Mouse (Mus musculus) left cerebral cortex, adult 9 months (tissue): ENCODE measurements around the gene Gpnmb.

Source experiments
- DNase-seq, 2 experiments: peaks; one replicate each; pipeline ENCODE4 v3.0.0; 2022; ENCODE audit warnings: low spot score in 2 of 2

The Gpnmb gene

GRCm38 (mm10) chr6:49031230-49031629, 5.1 kb upstream of the Gpnmb start:
- no peak for DNase-seq

- no peak for DNase-seq
Measured at GRCm38 (mm10) chr6:49032783-49033182, 3.6 kb upstream of the Gpnmb start.

DNA sequence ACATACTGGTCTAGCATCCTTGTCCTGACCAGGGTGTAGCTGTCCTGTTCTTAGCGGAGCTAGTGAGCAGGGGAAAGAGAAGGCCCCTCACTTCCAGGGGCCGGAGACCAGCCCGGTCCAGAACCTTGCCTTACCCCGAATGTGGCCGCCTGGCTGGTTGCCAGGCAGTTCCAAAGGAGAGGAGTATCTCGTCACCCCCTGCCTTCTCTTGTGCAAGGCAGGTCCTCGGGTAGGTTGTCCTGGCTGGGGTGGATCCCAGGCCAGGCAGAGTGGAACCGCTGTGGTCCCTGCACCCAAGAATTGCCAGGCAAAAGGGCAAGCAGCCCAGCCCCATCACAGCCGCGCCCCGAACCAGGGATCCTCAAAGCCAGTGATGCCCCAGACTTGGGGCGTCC, 919 bp downstream of the Gpnmb start:
- no peak for DNase-seq

- DNase-seq: peak in 1 of 2 experiments; percentile 71
Measured at GRCm38 (mm10) chr6:49039470-49040180, 3.3 kb downstream of the Gpnmb start.

DNA sequence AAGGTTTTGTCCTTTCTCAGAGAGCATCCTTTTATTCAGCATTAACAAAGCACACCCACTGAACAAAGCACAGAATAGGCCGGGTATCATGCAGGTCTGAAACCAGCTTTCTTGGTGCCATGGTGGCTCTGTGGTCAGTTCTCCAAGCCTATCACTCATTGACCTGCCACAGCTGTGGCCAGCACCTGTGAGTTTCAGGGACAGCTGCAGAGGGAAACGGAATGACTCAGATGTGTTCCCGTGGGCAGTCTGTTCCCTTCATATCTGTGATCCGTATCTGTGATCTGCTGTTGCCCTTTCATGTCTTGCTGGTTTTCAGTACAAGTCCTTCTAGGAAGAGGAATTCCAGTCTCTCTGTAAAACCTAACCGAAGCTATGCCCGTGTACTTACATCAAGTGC, 10.2 kb downstream of the Gpnmb start:
- no peak for DNase-seq

DNA sequence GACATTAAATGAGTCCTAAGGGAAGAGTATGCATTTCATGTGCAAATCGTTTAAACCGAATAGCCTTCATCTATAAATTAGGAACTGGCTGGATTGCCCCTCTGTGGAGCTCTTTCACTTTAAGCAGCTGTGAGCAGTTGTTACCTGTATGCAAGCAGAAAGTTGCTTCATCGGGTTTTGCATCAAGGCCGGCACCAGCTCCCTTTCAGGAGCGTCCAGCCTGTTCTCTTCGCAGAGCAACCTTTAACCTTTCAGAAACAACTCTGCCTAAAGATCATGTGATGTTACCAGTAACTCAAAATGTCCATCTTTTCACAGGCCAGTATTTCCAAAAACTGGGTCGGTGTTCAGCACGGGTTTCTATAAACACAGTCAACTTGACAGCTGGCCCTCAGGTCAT, 10.6 kb downstream of the Gpnmb start:
- no peak for DNase-seq

DNA sequence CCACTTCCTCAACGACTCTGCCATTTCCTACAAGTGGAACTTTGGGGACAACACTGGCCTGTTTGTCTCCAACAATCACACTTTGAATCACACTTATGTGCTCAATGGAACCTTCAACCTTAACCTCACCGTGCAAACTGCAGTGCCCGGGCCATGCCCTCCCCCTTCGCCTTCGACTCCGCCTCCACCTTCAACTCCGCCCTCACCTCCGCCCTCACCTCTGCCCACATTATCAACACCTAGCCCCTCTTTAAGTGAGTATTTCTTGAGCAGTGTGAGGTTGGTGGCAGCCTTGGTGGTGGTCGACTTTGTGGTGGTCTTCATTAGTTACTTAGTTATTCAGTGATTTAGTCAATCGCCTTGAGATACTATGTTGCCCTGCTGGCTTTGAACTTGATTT, 11.5 kb downstream of the Gpnmb start:
- DNase-seq: no peak

- no peak for DNase-seq
Measured at GRCm38 (mm10) chr6:49048395-49048794, 12.0 kb downstream of the Gpnmb start.

DNA sequence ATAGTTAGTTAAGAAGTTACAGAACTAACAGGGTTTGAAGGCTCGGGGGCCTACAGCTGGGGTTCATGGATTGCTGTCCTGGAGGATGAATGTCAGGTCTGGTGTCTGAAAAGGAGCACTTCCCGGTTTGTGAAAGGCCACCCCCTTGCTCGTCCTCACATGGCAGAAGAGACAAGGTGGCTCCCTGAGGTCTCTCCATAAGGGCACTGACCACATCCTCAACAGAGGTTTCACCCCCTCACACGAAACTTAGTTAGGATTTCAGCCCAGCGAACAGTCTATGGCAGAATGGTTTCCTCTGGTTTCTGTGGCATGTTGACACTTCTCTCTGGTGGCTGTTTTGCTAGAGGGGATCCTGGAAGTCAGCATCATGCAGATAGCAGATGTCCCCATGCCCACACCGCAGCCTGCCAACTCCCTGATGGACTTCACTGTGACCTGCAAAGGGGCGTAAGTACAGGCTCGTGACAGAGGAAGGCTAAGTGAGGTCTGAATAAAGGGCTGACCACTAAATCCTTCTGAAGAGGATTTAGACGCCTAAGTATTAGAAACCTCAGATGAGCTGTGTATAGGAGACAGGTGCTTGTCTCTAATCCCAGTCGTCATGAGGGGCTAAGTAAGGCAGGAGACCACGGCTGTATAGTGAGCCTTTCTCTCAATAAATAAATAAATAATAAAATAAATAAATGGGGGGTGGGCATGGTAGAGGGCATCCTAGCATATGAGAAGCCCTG, 14.5 kb downstream of the Gpnmb start:
- no peak for DNase-seq

GRCm38 (mm10) chr6:49052191-49052590, 15.8 kb downstream of the Gpnmb start:
- no peak for DNase-seq

GRCm38 (mm10) chr6:49055256-49055733, 18.9 kb downstream of the Gpnmb start:
- no peak for DNase-seq

DNA sequence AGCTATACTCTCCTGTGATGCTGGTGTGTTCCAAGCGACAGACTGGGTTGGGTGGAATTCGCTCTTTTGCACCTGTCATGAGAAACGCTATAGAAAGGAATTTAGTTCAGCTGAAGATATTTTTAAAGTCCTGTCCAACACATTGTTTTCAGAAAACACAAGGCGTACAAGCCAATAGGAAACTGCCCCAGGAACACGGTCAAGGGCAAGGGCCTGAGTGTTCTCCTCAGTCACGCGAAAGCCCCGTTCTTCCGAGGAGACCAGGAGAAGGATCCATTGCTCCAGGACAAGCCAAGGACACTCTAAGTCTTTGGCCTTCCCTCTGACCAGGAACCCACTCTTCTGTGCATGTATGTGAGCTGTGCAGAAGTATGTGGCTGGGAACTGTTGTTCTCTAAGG, 19.7 kb downstream of the Gpnmb start:
- no peak for DNase-seq

GRCm38 (mm10) chr6:49057053-49058021, 21.0 kb downstream of the Gpnmb start:
- peak in 1 of 2 experiments; percentile 70 for DNase-seq

- DNase-seq: no peak
Measured at GRCm38 (mm10) chr6:49068361-49068760, 32.0 kb downstream of the Gpnmb start.

DNA sequence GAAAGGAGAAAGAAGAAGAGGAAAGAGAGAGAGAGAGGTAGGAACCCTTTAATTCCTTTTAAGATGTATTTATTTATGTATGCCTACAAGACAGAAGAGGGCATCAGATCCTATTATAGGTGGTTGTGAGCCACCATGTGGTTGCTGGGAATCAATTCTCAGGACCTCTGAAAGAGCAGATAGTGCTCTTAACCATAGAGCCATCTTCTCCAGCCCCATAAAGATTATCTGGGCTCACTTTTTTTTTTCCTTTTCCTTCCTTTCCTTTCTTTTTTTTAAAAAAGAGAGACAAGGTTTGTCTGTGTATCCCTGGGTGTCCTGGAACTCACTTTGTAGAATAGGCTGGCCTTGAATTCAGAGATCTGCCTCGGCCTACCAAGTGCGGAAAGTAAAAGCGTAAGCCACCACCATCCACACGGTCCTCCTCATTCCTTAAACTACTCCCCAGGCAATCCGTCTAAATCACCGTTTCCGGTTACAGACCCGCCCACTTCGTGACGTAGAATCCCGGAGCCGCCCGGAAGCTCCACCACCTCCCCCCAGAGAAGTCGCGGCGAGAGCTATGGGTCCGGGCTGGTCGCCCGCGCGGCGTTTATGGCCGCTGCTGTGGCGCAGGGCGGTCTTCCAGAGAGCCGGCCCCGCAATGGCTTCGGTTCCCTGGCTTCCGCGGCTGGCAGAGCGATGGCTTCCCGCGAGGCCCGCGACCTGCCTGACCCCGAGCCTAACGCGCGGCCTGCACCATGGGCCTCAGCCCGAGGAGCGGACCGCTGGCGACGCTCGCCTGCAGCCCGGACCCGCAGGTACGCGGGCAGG, 37.2 kb downstream of the Gpnmb start, which contains the start of gene Malsu1:
TSS of gene Malsu1 (plus strand) at position 492 of the 813 bp plus-strand sequence.
- DNase-seq: peak; percentile 79 to 96

GRCm38 (mm10) chr6:49074117-49074490, 37.8 kb downstream of the Gpnmb start:
- DNase-seq: no peak

GRCm38 (mm10) chr6:49077894-49078293, 41.5 kb downstream of the Gpnmb start:
- no peak for DNase-seq

- DNase-seq: no peak
Measured at GRCm38 (mm10) chr6:49079313-49079712, 43.0 kb downstream of the Gpnmb start.

DNA sequence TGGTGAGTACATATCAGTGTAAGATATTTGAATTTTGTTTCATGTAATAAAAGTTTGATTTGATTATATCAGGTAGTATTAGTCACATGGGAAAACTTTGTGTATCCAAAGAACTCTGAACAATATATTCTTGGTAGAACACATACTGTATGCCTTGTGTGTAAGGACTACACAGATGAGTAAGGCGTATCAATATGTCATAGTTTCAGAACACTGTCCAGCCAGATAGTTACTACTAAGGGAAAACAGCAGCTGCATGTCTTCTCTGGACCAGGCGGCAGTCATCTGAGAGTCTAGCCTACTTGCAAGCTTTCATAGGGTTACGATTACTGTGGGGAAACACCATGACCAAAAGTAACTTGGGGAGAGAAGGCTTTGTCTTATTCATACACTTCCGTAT, 46.7 kb downstream of the Gpnmb start:
- no peak for DNase-seq

DNA sequence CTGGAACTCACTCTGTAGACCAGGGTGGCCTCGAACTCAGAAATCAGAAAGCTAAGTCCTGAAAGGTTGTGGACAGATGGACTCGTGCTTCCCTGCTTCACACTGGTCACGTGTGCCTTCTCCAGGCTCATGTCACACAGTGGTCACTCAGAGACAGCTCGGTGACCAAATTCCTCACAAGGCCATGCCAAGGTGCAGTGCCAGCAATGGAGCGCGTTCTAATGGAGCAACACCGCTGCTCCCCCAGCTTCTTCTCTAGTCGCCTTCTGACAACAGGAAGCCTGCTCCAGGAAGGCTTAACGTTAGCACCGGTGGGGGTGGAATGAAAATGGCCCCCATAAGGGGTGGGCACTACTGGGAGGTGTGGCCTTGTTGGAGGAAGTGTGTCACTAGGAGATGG, 58.6 kb downstream of the Gpnmb start:
- DNase-seq: no peak

DNA sequence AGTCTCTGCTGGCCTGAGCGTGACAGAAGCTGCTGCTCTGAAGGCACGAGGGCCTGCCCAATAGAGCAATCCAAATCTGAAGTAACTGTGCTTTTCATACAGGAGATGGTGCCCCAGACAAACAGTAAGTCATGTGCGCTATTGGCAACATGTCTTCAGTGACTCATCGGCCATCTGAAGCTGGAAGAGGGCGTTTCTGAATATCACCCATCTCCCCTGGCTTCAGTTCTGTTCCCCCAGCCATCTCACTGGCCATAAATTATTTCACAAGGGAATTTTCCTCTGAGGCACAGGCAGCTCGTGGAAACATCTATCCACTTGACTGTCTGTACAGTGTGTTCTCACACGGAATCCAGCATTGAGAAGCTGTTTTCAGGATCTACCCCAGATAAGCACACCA, 60.1 kb downstream of the Gpnmb start:
- peak in 1 of 2 experiments; percentile 24 for DNase-seq
